Mouse (Mus musculus) spleen, adult 2 months (tissue): ENCODE results near the gene Fdxr. TPM values are rescaled to one million over a fixed set of nuclear protein-coding genes. Genes with fewer than 3 reads are reported as not detected.
A peak's percentile ranks its signal among the peaks of the same experiment; 100 is the strongest.

Experiments used
- DNase-seq, 2 experiments: peaks; one replicate each; pipeline versions ENCODE4 v3.0.0 to v3.0.0-alpha.2; 2012 to 2021; ENCODE audit warnings: low spot score in 2 of 2, low read depth in 1 of 2
- H3K27ac ChIP-seq: fragments of 200-500 bp; 2 replicates; pipeline ENCODE4 v1.5.1; 2012; ENCODE audit warnings: low read length, inconsistent platforms; ENCODE audit not compliant: insufficient read depth
- H3K27me3 ChIP-seq: fragments of 200-500 bp; 2 replicates; pipeline ENCODE4 v1.6.1; 2012; ENCODE audit warnings: mild to moderate bottlenecking, moderate library complexity, low read length, inconsistent platforms; ENCODE audit not compliant: control insufficient read depth, insufficient read depth
- H3K36me3 ChIP-seq: fragments of 200-500 bp; 2 replicates; pipeline ENCODE4 v1.6.1; 2012; ENCODE audit warnings: mild to moderate bottlenecking, low read length, inconsistent platforms; ENCODE audit not compliant: control insufficient read depth, insufficient read depth
- H3K4me1 ChIP-seq: fragments of 200-500 bp; 2 replicates; pipeline ENCODE4 v1.6.1; 2011; ENCODE audit warnings: inconsistent platforms; ENCODE audit not compliant: control insufficient read depth, insufficient read depth, insufficient read length
- H3K4me3 ChIP-seq: fragments of 200-500 bp; 2 replicates; pipeline ENCODE4 v1.5.1; 2011; ENCODE audit warnings: mild to moderate bottlenecking, inconsistent platforms; ENCODE audit not compliant: insufficient read depth, insufficient read length; ENCODE audit errors: extremely low read depth
- CTCF ChIP-seq: fragments of 200-500 bp; IDR thresholded peaks from 2 replicates; pipeline ENCODE4 v1.5.1; 2011; ENCODE audit warnings: mild to moderate bottlenecking, inconsistent platforms; ENCODE audit not compliant: insufficient read depth, insufficient read length, insufficient replicate concordance; ENCODE audit errors: extremely low read depth
- POLR2A ChIP-seq: fragments of 200-500 bp; IDR thresholded peaks from 2 replicates; pipeline ENCODE4 v1.6.1; 2011; ENCODE audit warnings: low read depth, low read length, inconsistent platforms
- WGBS: fragments of 180-500 bp; shearing (Covaris S2); methylation state at CpG from one replicate; pipeline ENCODE4 v1.1.7; 2018; 5-methylcytosine and 5-hydroxymethylcytosine counted together
- polyA plus RNA-seq: library from polyadenylated mRNA; depleted of rRNA; stranded (reverse); fragments of >200 nt; gene quantifications from 2 replicates; pipeline ENCODE4 v1.2.3, GENCODE M21; 2012

Gene Fdxr
- polyA plus RNA-seq, 1 experiment, result 18.7 TPM

DNA sequence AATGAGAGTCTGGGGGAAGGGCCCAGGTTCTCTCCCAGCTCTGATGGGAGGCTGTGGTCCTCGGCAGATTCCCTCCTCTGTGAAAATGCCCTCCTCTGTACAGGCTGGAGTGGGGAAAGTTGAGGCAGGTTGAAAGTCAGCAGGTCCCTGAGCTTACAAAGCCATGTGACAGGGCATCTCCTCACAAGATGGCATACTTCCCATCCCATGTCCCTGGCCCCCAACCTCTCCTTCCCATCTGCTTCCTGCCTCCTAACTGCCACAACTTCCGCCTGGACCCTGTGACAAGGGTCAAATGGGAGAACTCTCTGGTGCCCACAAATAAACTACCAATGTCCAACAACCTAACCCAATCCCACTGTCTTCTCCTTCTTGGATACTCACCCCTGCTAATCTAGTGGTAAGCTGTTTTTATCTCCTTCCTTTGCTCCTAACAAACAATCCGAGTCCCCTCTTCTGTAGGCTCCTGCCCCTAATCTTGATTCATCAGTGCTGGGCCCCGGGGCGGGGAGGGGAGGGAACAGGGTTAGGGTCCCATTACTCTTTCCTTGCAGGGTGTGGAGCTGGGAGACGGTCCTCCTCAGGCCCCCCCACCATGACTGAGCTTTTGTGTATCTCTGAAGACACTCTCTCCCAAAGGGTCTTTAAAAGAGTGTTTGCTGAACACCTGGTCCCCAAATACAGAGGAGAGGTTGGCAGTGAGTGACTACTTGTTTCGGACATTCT lies 12.6 kb downstream of the Fdxr start:
- Histone ChIP-seq H3K4me3 (no peak overlapping the region), H3K36me3 (peaks cover 7% of the 10 kb centered on the region), H3K27me3 (peaks cover 22% of the 10 kb centered on the region), H3K4me1 (peaks cover 3% of the 10 kb centered on the region; the same call in 1 of the 2 replicates), H3K27ac (no peak overlapping the region)
- WGBS, result 75% methylated on average over 7 of the region's 7 CpGs
- TF ChIP-seq POLR2A (no peak), CTCF (no peak)
- no peak for DNase-seq

DNA sequence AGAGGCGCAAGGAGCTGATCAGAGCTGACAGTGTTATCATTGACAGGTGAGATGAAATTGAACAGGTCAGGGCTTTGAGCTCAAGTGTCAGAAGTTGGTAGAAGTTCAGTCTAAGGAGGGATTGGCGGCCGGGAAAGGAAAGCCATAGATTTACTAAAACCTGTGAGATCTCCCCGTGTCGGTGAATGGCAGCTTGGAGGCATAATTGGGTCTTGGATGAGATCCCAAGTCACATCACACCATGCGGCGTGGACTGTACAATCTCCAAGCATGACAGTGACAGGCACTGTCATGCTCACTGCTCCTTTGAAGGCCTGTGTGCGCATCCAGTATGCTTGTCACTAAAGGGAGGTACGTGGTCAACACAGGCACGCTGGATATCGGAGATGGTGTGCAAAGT lies 13.9 kb downstream of the Fdxr start:
- Histone ChIP-seq H3K36me3 (no peaks in the 10 kb centered on the region), H3K27me3 (peaks cover 24% of the 10 kb centered on the region), H3K4me3 (no peak overlapping the region), H3K27ac (no peak overlapping the region), H3K4me1 (peaks cover 5% of the 10 kb centered on the region; the same call in 1 of the 2 replicates)
- DNase-seq, result no peak
- WGBS, result 87% methylated on average over 11 of the region's 11 CpGs
- TF ChIP-seq POLR2A (no peak), CTCF (no peak)

DNA sequence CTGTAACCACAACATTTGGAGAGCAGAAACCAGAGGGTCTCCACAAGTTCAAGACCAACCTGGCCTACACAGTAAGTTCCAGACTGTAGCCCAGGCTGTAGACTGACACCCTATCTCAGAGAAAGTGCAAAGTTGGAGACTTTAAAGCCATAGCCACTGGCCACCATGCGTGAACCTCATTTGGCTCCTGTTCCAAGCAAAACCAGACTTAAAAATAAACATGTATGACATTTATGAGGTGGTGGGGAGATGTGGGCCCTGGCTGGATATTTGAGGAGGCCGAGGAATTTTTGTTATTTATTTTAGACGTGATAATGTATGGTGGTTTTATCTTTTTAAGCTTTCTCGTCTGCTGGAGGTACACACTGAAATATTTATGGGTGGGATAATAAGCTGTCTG lies 17.7 kb downstream of the Fdxr start:
- Histone ChIP-seq H3K27me3 (peaks cover 10% of the 10 kb centered on the region), H3K27ac (no peak overlapping the region), H3K4me3 (no peak overlapping the region), H3K4me1 (peaks cover 5% of the 10 kb centered on the region; the same call in 1 of the 2 replicates), H3K36me3 (no peaks in the 10 kb centered on the region)
- TF ChIP-seq CTCF (no peak), POLR2A (no peak)
- DNase-seq, result no peak
- 81% methylated on average over 4 of the region's 4 CpGs for WGBS

DNA sequence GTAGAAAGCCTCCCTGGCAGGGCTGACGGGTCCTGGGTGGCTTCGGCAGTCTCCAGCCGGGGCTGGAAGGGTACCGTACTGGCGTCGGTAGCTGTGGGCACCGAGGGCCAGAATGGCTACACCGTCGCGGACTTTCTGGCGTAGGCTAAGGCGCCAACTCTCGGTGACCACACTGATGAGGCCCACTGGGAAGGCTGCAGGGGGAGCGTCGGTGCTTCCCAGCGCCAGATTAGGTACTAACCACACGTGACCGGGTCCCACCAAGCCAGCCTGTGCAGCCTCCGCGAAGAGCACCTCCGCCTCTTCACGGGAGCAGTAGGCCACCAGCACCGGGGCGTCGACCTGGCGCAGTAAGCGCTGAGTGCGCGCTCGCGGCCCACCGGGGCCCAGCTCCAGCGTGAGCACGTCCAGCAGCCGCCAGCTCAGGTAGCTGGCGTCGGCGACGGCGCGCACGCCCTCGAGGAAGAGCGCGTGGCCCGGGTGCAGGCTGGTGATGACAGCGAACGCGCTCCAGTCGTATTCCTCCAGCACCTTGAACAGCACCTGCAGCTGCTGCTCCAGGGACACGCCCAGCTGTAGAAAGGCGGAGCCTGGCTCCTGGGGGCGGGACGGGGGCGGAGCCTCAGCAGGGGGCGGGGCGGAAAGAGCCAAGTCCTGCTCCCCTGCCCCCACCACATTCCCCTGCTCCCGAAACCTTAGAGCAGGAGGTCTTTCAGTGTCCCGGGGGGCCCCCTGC lies 18.9 kb downstream of the Fdxr start:
- Histone ChIP-seq H3K4me1 (peaks cover 5% of the 10 kb centered on the region; the same call in 1 of the 2 replicates), H3K27ac (no peak overlapping the region), H3K27me3 (peaks cover 9% of the 10 kb centered on the region), H3K4me3 (no peak overlapping the region), H3K36me3 (no peaks in the 10 kb centered on the region)
- TF ChIP-seq POLR2A (no peak), CTCF (no peak)
- no peak for DNase-seq
- WGBS, result 30% methylated on average over 57 of the region's 59 CpGs

DNA sequence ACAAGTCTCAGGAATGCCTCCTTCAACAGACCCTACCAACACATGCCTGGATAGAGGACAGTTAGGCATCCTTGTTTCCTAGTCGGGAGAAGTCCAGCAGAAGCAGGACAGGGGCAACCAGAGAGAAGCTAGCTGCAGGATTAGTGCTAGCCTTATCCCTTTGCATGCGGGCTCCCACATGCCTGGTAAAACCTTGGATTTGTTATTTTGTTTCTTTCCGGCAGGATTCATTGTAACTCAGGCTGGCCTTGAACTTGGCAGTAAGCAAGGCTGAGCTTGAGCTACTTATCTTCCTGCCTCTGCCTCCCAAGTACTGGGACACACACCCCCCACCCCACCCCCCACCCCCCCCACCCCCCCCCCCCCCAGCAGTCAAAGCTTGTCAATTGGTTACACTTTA lies 25.6 kb downstream of the Fdxr start:
- Histone ChIP-seq H3K27me3 (peaks cover 12% of the 10 kb centered on the region), H3K27ac (no peak overlapping the region), H3K4me1 (peaks cover 12% of the 10 kb centered on the region), H3K4me3 (no peak overlapping the region), H3K36me3 (no peaks in the 10 kb centered on the region)
- no peak for DNase-seq
- WGBS, result 77% methylated on average over 3 of the region's 3 CpGs
- TF ChIP-seq CTCF (no peak), POLR2A (no peak)

DNA sequence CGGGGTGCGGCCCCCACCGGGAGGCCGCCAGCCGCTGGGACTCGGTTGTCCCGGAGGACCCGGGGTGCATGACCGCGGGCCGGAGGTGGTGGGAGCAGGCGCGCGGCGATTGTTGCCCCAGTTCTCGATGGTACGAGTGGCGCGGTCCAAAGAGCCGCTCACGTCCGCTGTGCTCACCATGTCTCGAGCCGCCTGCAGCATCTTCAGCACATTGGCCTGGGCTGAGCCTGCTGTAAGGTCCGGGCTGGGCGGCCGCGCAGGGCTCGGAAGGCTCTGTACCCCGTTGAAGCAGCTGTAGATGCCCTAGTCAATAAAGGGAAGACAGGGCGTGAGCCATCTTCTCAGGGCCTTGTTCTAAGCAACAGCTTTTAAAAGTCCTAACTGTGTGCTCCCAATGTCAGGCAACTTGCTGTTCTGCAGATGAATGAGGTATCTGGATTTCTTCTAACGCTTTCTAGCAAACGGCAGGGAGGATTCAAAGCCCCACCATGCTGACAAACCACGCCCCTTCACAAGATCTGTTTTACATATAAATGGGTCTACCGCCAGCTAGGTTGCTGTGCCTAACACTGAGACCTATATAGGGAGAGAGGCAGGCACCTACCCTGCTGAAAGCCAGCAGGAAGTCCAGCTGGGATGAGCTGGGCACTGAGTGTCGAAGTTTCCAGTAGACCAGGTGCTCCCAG lies 26.3 kb downstream of the Fdxr start:
- no peaks in the 10 kb centered on the region for H3K36me3 ChIP-seq
- TF ChIP-seq POLR2A, result no peak
- no peak for TF ChIP-seq CTCF
- peak overlapping the region; percentile 19; the same call in 1 of the 2 replicates for H3K4me3 ChIP-seq
- peaks cover 12% of the 10 kb centered on the region for H3K27me3 ChIP-seq
- 7% methylated on average over 36 of the region's 36 CpGs for WGBS
- H3K27ac ChIP-seq, result no peak overlapping the region
- H3K4me1 ChIP-seq, result peaks cover 12% of the 10 kb centered on the region
- DNase-seq, result no peak
